Mouse (Mus musculus) kidney, embryonic 16.5 days (tissue): Measurements from ENCODE around the gene Dip2b. TPM values are rescaled to one million over a fixed set of nuclear protein-coding genes. Genes with fewer than 3 reads are reported as not detected.

Experiments used
- ATAC-seq: fragments of 200-750 bp; cut with Nextera tagmentation; 2 replicates; pipeline ENCODE4 v1.8.0; 2017; ENCODE audit warnings: moderate TSS enrichment; ENCODE audit not compliant: low FRiP score, low TSS enrichment
- H3K27ac ChIP-seq: fragments of 300-500 bp; sonication (generic); 2 replicates; pipeline ENCODE4 v1.5.1; 2014; ENCODE audit warnings: low read length
- H3K27me3 ChIP-seq: fragments of 300-500 bp; sonication (generic); 2 replicates; pipeline ENCODE4 v1.6.1; 2014; ENCODE audit warnings: low read length, control low read depth, mixed read lengths; ENCODE audit not compliant: insufficient read depth
- H3K36me3 ChIP-seq: fragments of 300-500 bp; sonication (generic); 2 replicates; pipeline ENCODE4 v1.6.1; 2014; ENCODE audit warnings: low read length, control low read depth, mixed read lengths; ENCODE audit not compliant: insufficient read depth
- H3K4me1 ChIP-seq: fragments of 300-500 bp; sonication (generic); 2 replicates; pipeline ENCODE4 v1.6.1; 2014; ENCODE audit warnings: low read length, control low read depth, mixed read lengths; ENCODE audit not compliant: insufficient read depth
- H3K4me2 ChIP-seq: fragments of 300-500 bp; sonication (generic); replicated peaks from 2 replicates; pipeline ENCODE4 v1.6.1; 2014; ENCODE audit warnings: low read depth, low read length
- H3K4me3 ChIP-seq: fragments of 300-500 bp; sonication (generic); 2 replicates; pipeline ENCODE4 v1.5.1; 2014; ENCODE audit warnings: mild to moderate bottlenecking, low read length
- H3K9ac ChIP-seq: fragments of 300-500 bp; sonication (generic); replicated peaks from 2 replicates; pipeline ENCODE4 v1.6.1; 2014; ENCODE audit warnings: low read length
- H3K9me3 ChIP-seq: fragments of 300-500 bp; sonication (generic); 2 replicates; pipeline ENCODE4 v1.6.1; 2016; ENCODE audit warnings: low read length, control low read depth
- WGBS: fragments of 180-500 bp; shearing (Covaris S2); extraction: QIAGEN DNeasy Blood & Tissue Kit; methylation state at CpG from one replicate; pipeline ENCODE4 v1.1.7; 2014; 5-methylcytosine and 5-hydroxymethylcytosine counted together
- polyA plus RNA-seq: library from polyadenylated mRNA; unstranded; fragments of >200 nt; fragmentation: Nextera tagmentation; extraction: Ambion mirVana; gene quantifications from 2 replicates; pipeline ENCODE4 v1.2.1, GENCODE M21; 2015

Gene Dip2b
- polyA plus RNA-seq, 1 experiment from 2014 or later, result 8.8 TPM

GRCm38 (mm10) chr15:100115416-100115815 lies 77.0 kb downstream of the Dip2b start:
- Histone ChIP-seq H3K27me3 (no peaks in the 10 kb centered on the region), H3K36me3 (0 out of 2 replicates have a peak, but pooled peaks cover 9% of the 10 kb centered on the region), H3K9ac (no peak overlapping the region), H3K4me3 (no peak overlapping the region), H3K4me1 (peaks cover 29% of the 10 kb centered on the region), H3K9me3 (no peaks in the 10 kb centered on the region), H3K27ac (no peak overlapping the region), H3K4me2 (no peak overlapping the region)
- no peak for ATAC-seq
- 93% methylated on average over 3 of the region's 3 CpGs for WGBS

- WGBS, result 94% methylated on average over 13 of the region's 13 CpGs
- H3K4me2 ChIP-seq, result no peak overlapping the region
- no peak for ATAC-seq
- no peak overlapping the region for H3K27ac ChIP-seq
- H3K27me3 ChIP-seq, result no peaks in the 10 kb centered on the region
- H3K36me3 ChIP-seq, result 0 out of 2 replicates have a peak, but pooled peaks cover 9% of the 10 kb centered on the region
- no peak overlapping the region for H3K9ac ChIP-seq
- no peak overlapping the region for H3K4me3 ChIP-seq
- peaks cover 28% of the 10 kb centered on the region for H3K4me1 ChIP-seq
- H3K9me3 ChIP-seq, result no peaks in the 10 kb centered on the region
Measured at GRCm38 (mm10) chr15:100116325-100116724, 77.9 kb downstream of the Dip2b start.

- ATAC-seq, result no peak
- Histone ChIP-seq H3K9ac (no peak overlapping the region), H3K27me3 (no peaks in the 10 kb centered on the region), H3K9me3 (no peaks in the 10 kb centered on the region), H3K4me1 (peaks cover 2% of the 10 kb centered on the region; the same call in 1 of the 2 replicates), H3K4me3 (no peak overlapping the region), H3K4me2 (no peak overlapping the region), H3K27ac (no peak overlapping the region), H3K36me3 (0 out of 2 replicates have a peak, but pooled peaks cover 9% of the 10 kb centered on the region)
- WGBS, result 79% methylated on average over 6 of the region's 6 CpGs
Measured at GRCm38 (mm10) chr15:100119225-100119788, 80.8 kb downstream of the Dip2b start.

GRCm38 (mm10) chr15:100121437-100121836 lies 83.0 kb downstream of the Dip2b start:
- Histone ChIP-seq H3K4me1 (peaks cover 10% of the 10 kb centered on the region), H3K9ac (no peak overlapping the region), H3K27me3 (no peaks in the 10 kb centered on the region), H3K4me3 (no peak overlapping the region), H3K9me3 (no peaks in the 10 kb centered on the region), H3K4me2 (no peak overlapping the region), H3K36me3 (0 out of 2 replicates have a peak, but pooled peaks cover 9% of the 10 kb centered on the region), H3K27ac (no peak overlapping the region)
- ATAC-seq, result no peak
- WGBS, result 84% methylated on average over 6 of the region's 6 CpGs

GRCm38 (mm10) chr15:100123867-100124266 lies 85.4 kb downstream of the Dip2b start:
- no peaks in the 10 kb centered on the region for H3K27me3 ChIP-seq
- WGBS, result 59% methylated on average over 5 of the region's 5 CpGs
- no peak overlapping the region for H3K27ac ChIP-seq
- no peaks in the 10 kb centered on the region for H3K9me3 ChIP-seq
- H3K36me3 ChIP-seq, result no peaks in the 10 kb centered on the region
- H3K4me1 ChIP-seq, result peaks cover 13% of the 10 kb centered on the region
- ATAC-seq, result no peak
- H3K9ac ChIP-seq, result no peak overlapping the region
- no peak overlapping the region for H3K4me3 ChIP-seq
- no peak overlapping the region for H3K4me2 ChIP-seq

GRCm38 (mm10) chr15:100125245-100125644 lies 86.8 kb downstream of the Dip2b start:
- H3K4me3 ChIP-seq, result no peak overlapping the region
- H3K9me3 ChIP-seq, result no peaks in the 10 kb centered on the region
- no peak; the same call in 1 of the 2 replicates for ATAC-seq
- WGBS, result 82% methylated on average over 6 of the region's 6 CpGs
- H3K27me3 ChIP-seq, result no peaks in the 10 kb centered on the region
- H3K4me1 ChIP-seq, result peaks cover 13% of the 10 kb centered on the region
- H3K27ac ChIP-seq, result peak overlapping the region; percentile 44; the same call in 1 of the 2 replicates
- no peaks in the 10 kb centered on the region; the same call in 1 of the 2 replicates for H3K36me3 ChIP-seq
- no peak overlapping the region for H3K9ac ChIP-seq
- H3K4me2 ChIP-seq, result no peak overlapping the region

GRCm38 (mm10) chr15:100126456-100127107 lies 88.1 kb downstream of the Dip2b start:
- no peaks in the 10 kb centered on the region; the same call in 1 of the 2 replicates for H3K36me3 ChIP-seq
- peaks cover 13% of the 10 kb centered on the region for H3K4me1 ChIP-seq
- H3K27me3 ChIP-seq, result no peaks in the 10 kb centered on the region
- H3K4me2 ChIP-seq, result no peak overlapping the region
- no peak overlapping the region for H3K27ac ChIP-seq
- WGBS, result 15% methylated on average over 11 of the region's 11 CpGs
- peak; percentile 84 for ATAC-seq
- H3K4me3 ChIP-seq, result no peak overlapping the region
- H3K9ac ChIP-seq, result no peak overlapping the region
- H3K9me3 ChIP-seq, result no peaks in the 10 kb centered on the region

- ATAC-seq, result no peak
- no peak overlapping the region for H3K4me3 ChIP-seq
- H3K4me2 ChIP-seq, result no peak overlapping the region
- 49% methylated on average over 7 of the region's 7 CpGs for WGBS
- H3K36me3 ChIP-seq, result no peaks in the 10 kb centered on the region; the same call in 1 of the 2 replicates
- no peak overlapping the region for H3K9ac ChIP-seq
- peaks cover 11% of the 10 kb centered on the region for H3K4me1 ChIP-seq
- no peak overlapping the region for H3K27ac ChIP-seq
- H3K27me3 ChIP-seq, result no peaks in the 10 kb centered on the region
- H3K9me3 ChIP-seq, result no peaks in the 10 kb centered on the region
Measured at GRCm38 (mm10) chr15:100129151-100129790, 90.8 kb downstream of the Dip2b start.

- ATAC-seq, result no peak
- H3K27me3 ChIP-seq, result no peaks in the 10 kb centered on the region
- peaks cover 4% of the 10 kb centered on the region; the same call in 1 of the 2 replicates for H3K4me1 ChIP-seq
- WGBS, result 84% methylated on average over 5 of the region's 5 CpGs
- H3K4me2 ChIP-seq, result no peak overlapping the region
- H3K27ac ChIP-seq, result no peak overlapping the region
- H3K9ac ChIP-seq, result no peak overlapping the region
- no peaks in the 10 kb centered on the region for H3K9me3 ChIP-seq
- no peak overlapping the region for H3K4me3 ChIP-seq
- peaks cover 5% of the 10 kb centered on the region; the same call in 1 of the 2 replicates for H3K36me3 ChIP-seq
Measured at GRCm38 (mm10) chr15:100139665-100140064, 101.2 kb downstream of the Dip2b start.
